Mouse (Mus musculus): Measurements from ENCODE around the gene Oit3. TPM values are rescaled to one million over a fixed set of nuclear protein-coding genes. Genes with fewer than 3 reads are reported as not detected.

Oit3 gene
- polyA plus RNA-seq, 1 experiment from 2014 or later, result 1.6 TPM

- H3K4me1 ChIP-seq (replicated peaks), result no peaks in the 10 kb centered on the region
- no peak overlapping the region for H3K9ac ChIP-seq
- ATAC-seq, result peak; percentile 63; the same call in 1 of the 2 replicates
- peaks cover 12% of the 10 kb centered on the region for H3K36me3 ChIP-seq
- no peaks in the 10 kb centered on the region for H3K27me3 ChIP-seq (replicated peaks)
- H3K27ac ChIP-seq, result no peak overlapping the region
- no peak overlapping the region for H3K4me2 ChIP-seq (replicated peaks)
- H3K9me3 ChIP-seq, result no peaks in the 10 kb centered on the region
- no peak overlapping the region for H3K4me3 ChIP-seq (replicated peaks)
- WGBS, result 42% methylated on average over 5 of the region's 5 CpGs
Measured at GRCm38 (mm10) chr10:59451839-59452238, 10.3 kb upstream of the Oit3 start.

- no peak overlapping the region for H3K27ac ChIP-seq
- H3K4me2 ChIP-seq (replicated peaks), result no peak overlapping the region
- H3K4me1 ChIP-seq (replicated peaks), result 0 out of 2 replicates have a peak, but pooled peaks cover 5% of the 10 kb centered on the region
- H3K36me3 ChIP-seq, result peaks cover 3% of the 10 kb centered on the region; the same call in 1 of the 2 replicates
- no peak for ATAC-seq
- H3K27me3 ChIP-seq (replicated peaks), result no peaks in the 10 kb centered on the region
- WGBS, result 61% methylated on average over 9 of the region's 9 CpGs
- H3K9me3 ChIP-seq, result no peaks in the 10 kb centered on the region
- no peak overlapping the region for H3K9ac ChIP-seq
- H3K4me3 ChIP-seq (replicated peaks), result no peak overlapping the region
Measured at GRCm38 (mm10) chr10:59447546-59447945, 6.0 kb upstream of the Oit3 start.

- Histone ChIP-seq H3K36me3 (peaks cover 3% of the 10 kb centered on the region; the same call in 1 of the 2 replicates), H3K27ac (no peak overlapping the region), H3K4me3 (replicated peaks) (no peak overlapping the region), H3K4me2 (replicated peaks) (no peak overlapping the region), H3K9me3 (no peaks in the 10 kb centered on the region), H3K4me1 (replicated peaks) (0 out of 2 replicates have a peak, but pooled peaks cover 5% of the 10 kb centered on the region), H3K27me3 (replicated peaks) (no peaks in the 10 kb centered on the region), H3K9ac (no peak overlapping the region)
- WGBS, result 77% methylated on average over 10 of the region's 10 CpGs
- no peak for ATAC-seq
Measured at GRCm38 (mm10) chr10:59446911-59447437, 5.4 kb upstream of the Oit3 start.

GRCm38 (mm10) chr10:59444635-59445034 lies 3.1 kb upstream of the Oit3 start:
- H3K9ac ChIP-seq, result no peak overlapping the region
- no peak overlapping the region for H3K4me3 ChIP-seq (replicated peaks)
- no peaks in the 10 kb centered on the region for H3K27me3 ChIP-seq (replicated peaks)
- H3K4me2 ChIP-seq (replicated peaks), result no peak overlapping the region
- ATAC-seq, result no peak
- H3K4me1 ChIP-seq (replicated peaks), result 0 out of 2 replicates have a peak, but pooled peaks cover 5% of the 10 kb centered on the region
- 42% methylated on average over 8 of the region's 8 CpGs for WGBS
- H3K36me3 ChIP-seq, result no peaks in the 10 kb centered on the region
- H3K27ac ChIP-seq, result no peak overlapping the region
- H3K9me3 ChIP-seq, result no peaks in the 10 kb centered on the region

GRCm38 (mm10) chr10:59444106-59444505 lies 2.5 kb upstream of the Oit3 start:
- Histone ChIP-seq H3K27me3 (replicated peaks) (no peaks in the 10 kb centered on the region), H3K36me3 (no peaks in the 10 kb centered on the region), H3K4me3 (replicated peaks) (no peak overlapping the region), H3K9ac (no peak overlapping the region), H3K9me3 (no peaks in the 10 kb centered on the region), H3K27ac (no peak overlapping the region), H3K4me1 (replicated peaks) (0 out of 2 replicates have a peak, but pooled peaks cover 5% of the 10 kb centered on the region), H3K4me2 (replicated peaks) (no peak overlapping the region)
- 83% methylated on average over 3 of the region's 3 CpGs for WGBS
- ATAC-seq, result no peak

- no peak overlapping the region for H3K4me3 ChIP-seq (replicated peaks)
- no peaks in the 10 kb centered on the region for H3K27me3 ChIP-seq (replicated peaks)
- H3K9me3 ChIP-seq, result no peaks in the 10 kb centered on the region
- no peak overlapping the region for H3K9ac ChIP-seq
- H3K4me2 ChIP-seq (replicated peaks), result no peak overlapping the region
- H3K4me1 ChIP-seq (replicated peaks), result 0 out of 2 replicates have a peak, but pooled peaks cover 5% of the 10 kb centered on the region
- no peak overlapping the region for H3K27ac ChIP-seq
- 8% methylated on average over 7 of the region's 7 CpGs for WGBS
- ATAC-seq, result no peak
- no peaks in the 10 kb centered on the region for H3K36me3 ChIP-seq
Measured at GRCm38 (mm10) chr10:59443212-59443611, 1.6 kb upstream of the Oit3 start.

- ATAC-seq, result no peak
- WGBS, result 57% methylated on average over 6 of the region's 6 CpGs
Measured at GRCm38 (mm10) chr10:59440177-59440576, 1.4 kb downstream of the Oit3 start.

GRCm38 (mm10) chr10:59439508-59439931 lies 2.1 kb downstream of the Oit3 start:
- Histone ChIP-seq H3K4me1 (replicated peaks) (0 out of 2 replicates have a peak, but pooled peaks cover 5% of the 10 kb centered on the region), H3K36me3 (no peaks in the 10 kb centered on the region), H3K9ac (no peak overlapping the region), H3K4me3 (replicated peaks) (no peak overlapping the region), H3K9me3 (no peaks in the 10 kb centered on the region), H3K27ac (no peak overlapping the region; the same call in 1 of the 2 replicates), H3K27me3 (replicated peaks) (no peaks in the 10 kb centered on the region), H3K4me2 (replicated peaks) (no peak overlapping the region)
- 45% methylated on average over 5 of the region's 5 CpGs for WGBS
- no peak for ATAC-seq

More at GRCm38 (mm10) chr10:59440177-59440576, 1.4 kb downstream of the Oit3 start:
- no peaks in the 10 kb centered on the region for H3K36me3 ChIP-seq
- no peak overlapping the region for H3K4me3 ChIP-seq (replicated peaks)
- H3K4me2 ChIP-seq (replicated peaks), result no peak overlapping the region
- 0 out of 2 replicates have a peak, but pooled peaks cover 5% of the 10 kb centered on the region for H3K4me1 ChIP-seq (replicated peaks)
- H3K27me3 ChIP-seq (replicated peaks), result no peaks in the 10 kb centered on the region
- no peaks in the 10 kb centered on the region for H3K9me3 ChIP-seq
- H3K9ac ChIP-seq, result no peak overlapping the region
- H3K27ac ChIP-seq, result no peak overlapping the region

- Histone ChIP-seq H3K9me3 (no peaks in the 10 kb centered on the region), H3K4me2 (replicated peaks) (no peak overlapping the region), H3K9ac (no peak overlapping the region), H3K4me3 (replicated peaks) (no peak overlapping the region), H3K27me3 (replicated peaks) (no peaks in the 10 kb centered on the region), H3K27ac (no peak overlapping the region), H3K4me1 (replicated peaks) (0 out of 2 replicates have a peak, but pooled peaks cover 5% of the 10 kb centered on the region), H3K36me3 (no peaks in the 10 kb centered on the region)
- WGBS, result 93% methylated on average over 12 of the region's 12 CpGs
- ATAC-seq, result no peak
Measured at GRCm38 (mm10) chr10:59438651-59439050, 2.9 kb downstream of the Oit3 start.

GRCm38 (mm10) chr10:59435746-59436145 lies 5.8 kb downstream of the Oit3 start:
- no peaks in the 10 kb centered on the region for H3K4me1 ChIP-seq (replicated peaks)
- no peak for ATAC-seq
- H3K36me3 ChIP-seq, result no peaks in the 10 kb centered on the region
- H3K4me3 ChIP-seq (replicated peaks), result no peak overlapping the region
- no peak overlapping the region for H3K9ac ChIP-seq
- WGBS, result 94% methylated on average over 18 of the region's 18 CpGs
- no peaks in the 10 kb centered on the region for H3K9me3 ChIP-seq
- H3K27me3 ChIP-seq (replicated peaks), result no peaks in the 10 kb centered on the region
- H3K27ac ChIP-seq, result no peak overlapping the region
- no peak overlapping the region for H3K4me2 ChIP-seq (replicated peaks)

GRCm38 (mm10) chr10:59430701-59431218 lies 10.8 kb downstream of the Oit3 start:
- Histone ChIP-seq H3K27me3 (replicated peaks) (no peaks in the 10 kb centered on the region), H3K9ac (no peak overlapping the region), H3K4me3 (replicated peaks) (no peak overlapping the region), H3K36me3 (no peaks in the 10 kb centered on the region), H3K4me1 (replicated peaks) (peaks cover 8% of the 10 kb centered on the region; the same call in 1 of the 2 replicates), H3K9me3 (no peaks in the 10 kb centered on the region), H3K4me2 (replicated peaks) (no peak overlapping the region), H3K27ac (no peak overlapping the region)
- peak; percentile 84 for ATAC-seq
- WGBS, result 42% methylated on average over 6 of the region's 6 CpGs

- H3K4me1 ChIP-seq (replicated peaks), result peaks cover 8% of the 10 kb centered on the region; the same call in 1 of the 2 replicates
- H3K27me3 ChIP-seq (replicated peaks), result no peaks in the 10 kb centered on the region
- ATAC-seq, result no peak
- no peaks in the 10 kb centered on the region for H3K9me3 ChIP-seq
- WGBS, result 69% methylated on average over 16 of the region's 16 CpGs
- H3K27ac ChIP-seq, result no peak overlapping the region
- H3K4me2 ChIP-seq (replicated peaks), result no peak overlapping the region
- no peaks in the 10 kb centered on the region for H3K36me3 ChIP-seq
- no peak overlapping the region for H3K4me3 ChIP-seq (replicated peaks)
- no peak overlapping the region for H3K9ac ChIP-seq
Measured at GRCm38 (mm10) chr10:59429448-59430135, 12.0 kb downstream of the Oit3 start.
